Mouse (Mus musculus): ENCODE data around the gene Pnck. TPM values are rescaled to one million over a fixed set of nuclear protein-coding genes. Genes with fewer than 3 reads are reported as not detected.

Pnck gene
- polyA plus RNA-seq (2015; fragmentation: Illumina TruSeq; extraction: RNeasy Lipid Tissue Mini Kit (QIAGEN cat#74804); ENCODE audit: insufficient read depth, low read depth, low replicate concordance), result 3.2 TPM

GRCm38 (mm10) chrX:73659575-73660283 lies at the start of gene Pnck:
TSS of gene Pnck (minus strand) at chrX:73660117.

GRCm38 (mm10) chrX:73672879-73673618 lies 13.1 kb upstream of the Pnck start, which contains the start of gene Slc6a8:
TSS of gene Slc6a8 (plus strand) at chrX:73673150.

GRCm38 (mm10) chrX:73639255-73639675 lies 20.7 kb downstream of the Pnck start, which contains the start of gene Dusp9:
TSS of gene Dusp9 (plus strand) at chrX:73639419.

Other genes starting within 250 kb of the Pnck start
- gene Zfp92, start 249.0 kb downstream of the Pnck start, polyA plus RNA-seq (2015; fragmentation: Illumina TruSeq; extraction: RNeasy Lipid Tissue Mini Kit (QIAGEN cat#74804); ENCODE audit: insufficient read depth, low read depth, low replicate concordance), result 0.31 TPM
- not detected for gene Trex2, start 224.8 kb downstream of the Pnck start, polyA plus RNA-seq (2015; fragmentation: Illumina TruSeq; extraction: RNeasy Lipid Tissue Mini Kit (QIAGEN cat#74804); ENCODE audit: insufficient read depth, low read depth, low replicate concordance)
- gene Haus7, start 201.1 kb downstream of the Pnck start, polyA plus RNA-seq (2015; fragmentation: Illumina TruSeq; extraction: RNeasy Lipid Tissue Mini Kit (QIAGEN cat#74804); ENCODE audit: insufficient read depth, low read depth, low replicate concordance), result 18.6 TPM
- 134 TPM for gene Bgn, start 176.5 kb downstream of the Pnck start, polyA plus RNA-seq (2015; fragmentation: Illumina TruSeq; extraction: RNeasy Lipid Tissue Mini Kit (QIAGEN cat#74804); ENCODE audit: insufficient read depth, low read depth, low replicate concordance)
- gene Atp2b3, start 157.0 kb downstream of the Pnck start, polyA plus RNA-seq (2015; fragmentation: Illumina TruSeq; extraction: RNeasy Lipid Tissue Mini Kit (QIAGEN cat#74804); ENCODE audit: insufficient read depth, low read depth, low replicate concordance), result not detected
- not detected for gene Dusp9, start 20.7 kb downstream of the Pnck start, polyA plus RNA-seq (2015; fragmentation: Illumina TruSeq; extraction: RNeasy Lipid Tissue Mini Kit (QIAGEN cat#74804); ENCODE audit: insufficient read depth, low read depth, low replicate concordance)
- gene Slc6a8, start 13.0 kb upstream of the Pnck start, polyA plus RNA-seq (2015; fragmentation: Illumina TruSeq; extraction: RNeasy Lipid Tissue Mini Kit (QIAGEN cat#74804); ENCODE audit: insufficient read depth, low read depth, low replicate concordance), result 7.3 TPM
- 29.2 TPM for gene Bcap31, start 56.1 kb upstream of the Pnck start, polyA plus RNA-seq (2015; fragmentation: Illumina TruSeq; extraction: RNeasy Lipid Tissue Mini Kit (QIAGEN cat#74804); ENCODE audit: insufficient read depth, low read depth, low replicate concordance)
- gene Abcd1, start 56.5 kb upstream of the Pnck start, polyA plus RNA-seq (2015; fragmentation: Illumina TruSeq; extraction: RNeasy Lipid Tissue Mini Kit (QIAGEN cat#74804); ENCODE audit: insufficient read depth, low read depth, low replicate concordance), result 6.1 TPM
- 0.96 TPM for gene Plxnb3, start 97.0 kb upstream of the Pnck start, polyA plus RNA-seq (2015; fragmentation: Illumina TruSeq; extraction: RNeasy Lipid Tissue Mini Kit (QIAGEN cat#74804); ENCODE audit: insufficient read depth, low read depth, low replicate concordance)
- not detected for gene Srpk3, start 114.3 kb upstream of the Pnck start, polyA plus RNA-seq (2015; fragmentation: Illumina TruSeq; extraction: RNeasy Lipid Tissue Mini Kit (QIAGEN cat#74804); ENCODE audit: insufficient read depth, low read depth, low replicate concordance)
- gene Idh3g, start 126.8 kb upstream of the Pnck start, polyA plus RNA-seq (2015; fragmentation: Illumina TruSeq; extraction: RNeasy Lipid Tissue Mini Kit (QIAGEN cat#74804); ENCODE audit: insufficient read depth, low read depth, low replicate concordance), result 31.6 TPM
- 212 TPM for gene Ssr4, start 126.9 kb upstream of the Pnck start, polyA plus RNA-seq (2015; fragmentation: Illumina TruSeq; extraction: RNeasy Lipid Tissue Mini Kit (QIAGEN cat#74804); ENCODE audit: insufficient read depth, low read depth, low replicate concordance)
- 1.7 TPM for gene Pdzd4, start 164.9 kb upstream of the Pnck start, polyA plus RNA-seq (2015; fragmentation: Illumina TruSeq; extraction: RNeasy Lipid Tissue Mini Kit (QIAGEN cat#74804); ENCODE audit: insufficient read depth, low read depth, low replicate concordance)
- gene Avpr2, start 232.0 kb upstream of the Pnck start, polyA plus RNA-seq (2015; fragmentation: Illumina TruSeq; extraction: RNeasy Lipid Tissue Mini Kit (QIAGEN cat#74804); ENCODE audit: insufficient read depth, low read depth, low replicate concordance), result not detected
- gene L1cam, start 236.0 kb upstream of the Pnck start, polyA plus RNA-seq (2015; fragmentation: Illumina TruSeq; extraction: RNeasy Lipid Tissue Mini Kit (QIAGEN cat#74804); ENCODE audit: insufficient read depth, low read depth, low replicate concordance), result 6.2 TPM